Mouse (Mus musculus) bone marrow, adult 2 months (tissue): ENCODE data around the gene Slc44a5. TPM values are rescaled to one million over a fixed set of nuclear protein-coding genes. Genes with fewer than 3 reads are reported as not detected.

Experiments
- H3K27ac ChIP-seq: fragments of 200-500 bp; 2 replicates; pipeline ENCODE4 v1.5.1; 2012; ENCODE audit warnings: low read depth, mild to moderate bottlenecking, control low read depth, inconsistent platforms, low read length; ENCODE audit not compliant: control insufficient read depth, poor library complexity, insufficient read depth
- H3K4me1 ChIP-seq: fragments of 200-500 bp; 2 replicates; pipeline ENCODE4 v1.6.1; 2011; ENCODE audit warnings: low read length; ENCODE audit not compliant: control insufficient read depth, insufficient read depth
- H3K4me3 ChIP-seq: fragments of 200-500 bp; replicated peaks from 2 replicates; pipeline ENCODE3; 2011; ENCODE audit warnings: mild to moderate bottlenecking, low read depth, low read length, control low read depth; ENCODE audit not compliant: control insufficient read depth
- CTCF ChIP-seq: fragments of 200-500 bp; IDR thresholded peaks from 2 replicates; pipeline ENCODE4 v1.5.1; 2011; ENCODE audit warnings: low read length, control low read depth; ENCODE audit not compliant: control insufficient read depth, insufficient read depth
- POLR2A ChIP-seq: fragments of 200-500 bp; IDR thresholded peaks from 2 replicates; pipeline ENCODE4 v1.6.1; 2011; ENCODE audit warnings: low read depth, mild to moderate bottlenecking, control low read depth, low read length, borderline replicate concordance; ENCODE audit not compliant: control insufficient read depth
- WGBS: fragments of 180-500 bp; shearing (Covaris S2); methylation state at CpG from one replicate; pipeline ENCODE4 v1.1.7; 2018; 5-methylcytosine and 5-hydroxymethylcytosine counted together
- polyA plus RNA-seq: library from polyadenylated mRNA; stranded (reverse); fragments of >200 nt; gene quantifications from 2 replicates; pipeline ENCODE4 v1.2.4, GENCODE M21; 2011; ENCODE audit warnings: low replicate concordance; ENCODE audit not compliant: missing spikeins, insufficient read depth, insufficient read length

Gene Slc44a5
- polyA plus RNA-seq, 1 experiment: not detected

GRCm38 (mm10) chr3:153941613-153942012 is 31.6 kb upstream of the Slc44a5 start:
- WGBS: 93% methylated on average over 13 of the region's 13 CpGs

GRCm38 (mm10) chr3:153943003-153943640 is 30.1 kb upstream of the Slc44a5 start:
- TF ChIP-seq POLR2A (no peak), CTCF (no peak)
- 36% methylated on average over 12 of the region's 12 CpGs for WGBS
- Histone ChIP-seq H3K4me1 (peaks cover 1% of the 10 kb centered on the region; the same call in 1 of the 2 replicates), H3K27ac (no peak overlapping the region), H3K4me3 (no peak overlapping the region)

More at GRCm38 (mm10) chr3:153941613-153942012, 31.6 kb upstream of the Slc44a5 start:
- TF ChIP-seq CTCF (no peak), POLR2A (no peak)
- Histone ChIP-seq H3K4me1 (peaks cover 1% of the 10 kb centered on the region; the same call in 1 of the 2 replicates), H3K4me3 (no peak overlapping the region), H3K27ac (no peak overlapping the region)

- under 1% methylated on average over 19 of the region's 19 CpGs for WGBS
- Histone ChIP-seq H3K4me1 (peaks cover 1% of the 10 kb centered on the region; the same call in 1 of the 2 replicates), H3K4me3 (peak overlapping the region; percentile 80), H3K27ac (peak overlapping the region; percentile 75)
- TF ChIP-seq POLR2A (no peak), CTCF (no peak)
These were observed 29.3 kb upstream of the Slc44a5 start for GRCm38 (mm10) chr3:153943901-153944334.

- Histone ChIP-seq H3K4me3 (peak within 1 kb of the TSS; percentile 80), H3K27ac (peak within 1 kb of the TSS; percentile 75), H3K4me1 (peaks cover 1% of the 10 kb centered on the region; the same call in 1 of the 2 replicates)
- no peak for TF ChIP-seq CTCF
- peak; percentile 94 for TF ChIP-seq POLR2A
- WGBS: under 1% methylated on average over 41 of the region's 41 CpGs
These were observed 28.8 kb upstream of the Slc44a5 start, which contains the start of gene Acadm for GRCm38 (mm10) chr3:153944335-153944990. TSS of gene Acadm (minus strand) at chr3:153944632.

- Histone ChIP-seq H3K4me3 (no peak overlapping the region), H3K27ac (no peak overlapping the region), H3K4me1 (peaks cover 1% of the 10 kb centered on the region; the same call in 1 of the 2 replicates)
- 74% methylated on average over 4 of the region's 4 CpGs for WGBS
- TF ChIP-seq POLR2A: no peak
- TF ChIP-seq CTCF: no peak
These were observed 26.0 kb upstream of the Slc44a5 start for GRCm38 (mm10) chr3:153947271-153947670.

- Histone ChIP-seq H3K4me1 (peaks cover 1% of the 10 kb centered on the region; the same call in 1 of the 2 replicates), H3K4me3 (no peak overlapping the region), H3K27ac (no peak overlapping the region)
- WGBS: 72% methylated on average over 2 of the region's 2 CpGs
- TF ChIP-seq POLR2A: no peak
- no peak for TF ChIP-seq CTCF
These were observed 25.1 kb upstream of the Slc44a5 start for GRCm38 (mm10) chr3:153948176-153948575.

- no peak overlapping the region for H3K27ac ChIP-seq
- no peak overlapping the region for H3K4me3 ChIP-seq
- no peaks in the 10 kb centered on the region for H3K4me1 ChIP-seq
- 46% methylated on average over 5 of the region's 5 CpGs for WGBS
- no peak for TF ChIP-seq CTCF
- no peak for TF ChIP-seq POLR2A
These were observed 15.3 kb upstream of the Slc44a5 start for GRCm38 (mm10) chr3:153957916-153958315.

GRCm38 (mm10) chr3:153959035-153959730 is 14.1 kb upstream of the Slc44a5 start:
- Histone ChIP-seq H3K27ac (no peak overlapping the region), H3K4me3 (no peak overlapping the region), H3K4me1 (no peaks in the 10 kb centered on the region)
- WGBS: 80% methylated on average over 1 of the region's 1 CpGs
- no peak for TF ChIP-seq POLR2A
- TF ChIP-seq CTCF: peak; percentile 15; the same call in 1 of the 2 replicates
